Comparison of ENCODE assay signal across 8 mouse cellular contexts in the genomic region with DNA sequence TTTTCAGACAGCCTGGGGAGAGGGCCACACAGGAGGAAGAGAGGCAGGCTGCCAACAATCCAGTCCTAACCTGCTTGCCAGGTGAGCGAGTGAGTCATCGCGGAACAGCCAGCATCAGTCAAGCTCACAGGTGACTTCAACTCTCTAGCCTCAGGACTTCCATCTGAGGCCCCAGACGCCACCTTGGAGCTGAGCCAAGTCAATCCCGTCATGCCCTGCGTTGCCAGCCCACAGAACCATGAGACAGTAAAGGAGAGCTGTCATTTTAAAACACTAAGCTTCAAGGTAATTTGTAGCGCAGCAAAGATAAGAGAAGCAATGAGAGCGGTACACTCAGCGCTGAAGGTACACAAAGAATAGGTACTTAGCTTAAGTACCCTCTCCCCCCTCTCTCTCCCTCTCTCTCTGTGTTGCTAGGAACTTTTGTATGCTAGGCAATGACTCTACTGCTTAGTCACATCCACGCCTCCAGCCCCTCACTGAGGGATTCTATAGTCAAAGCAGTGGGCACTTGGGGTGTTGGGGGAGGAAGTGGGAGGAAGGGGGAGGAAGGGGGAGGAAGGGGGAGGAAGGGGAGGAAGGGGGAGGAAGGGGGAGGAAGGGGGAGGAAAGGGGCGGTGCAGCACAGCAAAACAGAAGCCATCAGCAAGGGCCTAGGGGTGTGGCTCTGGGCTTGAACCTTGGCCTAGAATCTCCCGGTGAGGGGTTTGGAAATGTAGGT. TPM values are rescaled to one million over a fixed set of nuclear protein-coding genes. Genes with fewer than 3 reads are reported as not detected.
DNase-seq lines count a peak whose midpoint lies in the region; ATAC-seq and TF ChIP-seq lines count a peak whose summit lies in the region.

No protein-coding gene starts in this region.

- H3K4me3 ChIP-seq in stomach, postnatal 0 days (ENCODE audit: low read depth, low read length): no peak overlapping the region

- peak; percentile 54 for TF ChIP-seq EP300 in stomach, postnatal 0 days (optimal IDR thresholded peaks at IDR 0.05)

- H3K27me3 ChIP-seq in stomach, postnatal 0 days (ENCODE audit: control insufficient read depth, insufficient read depth, low read length): no peaks in the 10 kb centered on the region

- peak; percentile 59 for ATAC-seq in megakaryocyte progenitor cell, adult 5-6 weeks (replicated peaks; ENCODE audit: poor library complexity)
- ATAC-seq in stomach, postnatal 0 days (ENCODE audit: low FRiP score, low TSS enrichment): peak; percentile 95

- H3K36me3 ChIP-seq in stomach, postnatal 0 days (ENCODE audit: control insufficient read depth, insufficient read depth, low read length): no peaks in the 10 kb centered on the region

- no peaks in the 10 kb centered on the region; the same call in 1 of the 2 replicates for H3K4me1 ChIP-seq in stomach, postnatal 0 days (replicated peaks; ENCODE audit: control insufficient read depth, insufficient read depth)

- TF ChIP-seq CTCF in stomach, postnatal 0 days (IDR thresholded peaks at IDR 0.05; ENCODE audit: low read depth): no peak

- H3K9ac ChIP-seq in stomach, postnatal 0 days (ENCODE audit: low read length): no peak overlapping the region

- peak; percentile 65 for DNase-seq in retina, postnatal 1 day
- no peak for DNase-seq in retina, embryonic 14.5 days (ENCODE audit: low spot score)
- DNase-seq in adrenal gland, postnatal 10 days: peak; percentile 69
- peak; percentile 91 for DNase-seq in fat pad, adult 2 months (ENCODE audit: extremely low read depth, low read depth, low spot score)
- peak; percentile 83 for DNase-seq in kidney, postnatal 10 days
- DNase-seq in stomach, postnatal 0 days (ENCODE audit: low spot score): peak; percentile 96
- no peak for DNase-seq in frontal cortex, postnatal 25 days (ENCODE audit: low spot score in 2 of 2)

- H3K27ac ChIP-seq in stomach, postnatal 0 days (replicated peaks): peak overlapping the region; percentile 82

- no peaks in the 10 kb centered on the region for H3K9me3 ChIP-seq in stomach, postnatal 0 days (ENCODE audit: control insufficient read depth, low read length)

- H3K4me2 ChIP-seq in stomach, postnatal 0 days (replicated peaks; ENCODE audit: low read depth): no peak overlapping the region

- WGBS in stomach, postnatal 0 days: 33% methylated on average over 12 of the region's 12 CpGs

RNA-seq across cellular contexts. Expression of a gene that starts 22.5 kb away (rescaled TPM):
- total RNA-seq in adrenal gland, postnatal 10 days (2021): 10 to 100 TPM; 21.0 to 21.9 TPM
- total RNA-seq in megakaryocyte progenitor cell, adult 5-6 weeks (2015): 8.6 and 9.8 TPM in 2 replicates
- total RNA-seq in megakaryocyte progenitor cell, adult 5-6 weeks (2017): 10.5 and 14.2 TPM in 2 replicates
- polyA plus RNA-seq in stomach, postnatal 0 days (2015; fragmentation: Nextera tagmentation; extraction: Ambion mirVana): 10.4 and 12.4 TPM in 2 replicates

RNA-seq across cellular contexts. Expression of a gene that starts 34.3 kb away (rescaled TPM):
- 1 to 10 TPM; 4.9 to 6.5 TPM for total RNA-seq in adrenal gland, postnatal 10 days (2021)
- total RNA-seq in megakaryocyte progenitor cell, adult 5-6 weeks (2015): 0.02 and 0.05 TPM in 2 replicates
- total RNA-seq in megakaryocyte progenitor cell, adult 5-6 weeks (2017): 0.07 and 0.17 TPM in 2 replicates
- polyA plus RNA-seq in stomach, postnatal 0 days (2015; fragmentation: Nextera tagmentation; extraction: Ambion mirVana): 1.0 TPM in 2 replicates

RNA-seq across cellular contexts. Expression of a gene that starts 38.5 kb away (rescaled TPM):
- 100 to 1,000 TPM in 1 of 2 experiments, 10 to 100 TPM in 1; 88.3 to 101 TPM for total RNA-seq in adrenal gland, postnatal 10 days (2021)
- total RNA-seq in megakaryocyte progenitor cell, adult 5-6 weeks (2015): 39.6 and 58.5 TPM in 2 replicates
- 92.1 and 96.5 TPM in 2 replicates for total RNA-seq in megakaryocyte progenitor cell, adult 5-6 weeks (2017)
- polyA plus RNA-seq in stomach, postnatal 0 days (2015; fragmentation: Nextera tagmentation; extraction: Ambion mirVana): 100 and 110 TPM in 2 replicates

Comparison
In these comparisons a context has a peak if more than half of its experiments do, and no peak if none do; other contexts are left out.
1. DNase-seq: peak in retina, postnatal 1 day (single experiment), adrenal gland, postnatal 10 days (single experiment), fat pad, adult 2 months (single experiment), kidney, postnatal 10 days (single experiment) and stomach, postnatal 0 days (single experiment); none in retina, embryonic 14.5 days (single experiment) and frontal cortex, postnatal 25 days (0 of 2).
2. RNA of a gene that starts 34.3 kb away (total RNA-seq): 4.9 to 6.5 TPM in adrenal gland, postnatal 10 days; 0.02 to 0.17 TPM in megakaryocyte progenitor cell, adult 5-6 weeks; every median in the first group is over 4 times any median in the second.